ENCODE assay signal across 8 mouse cellular contexts in the genomic region with DNA sequence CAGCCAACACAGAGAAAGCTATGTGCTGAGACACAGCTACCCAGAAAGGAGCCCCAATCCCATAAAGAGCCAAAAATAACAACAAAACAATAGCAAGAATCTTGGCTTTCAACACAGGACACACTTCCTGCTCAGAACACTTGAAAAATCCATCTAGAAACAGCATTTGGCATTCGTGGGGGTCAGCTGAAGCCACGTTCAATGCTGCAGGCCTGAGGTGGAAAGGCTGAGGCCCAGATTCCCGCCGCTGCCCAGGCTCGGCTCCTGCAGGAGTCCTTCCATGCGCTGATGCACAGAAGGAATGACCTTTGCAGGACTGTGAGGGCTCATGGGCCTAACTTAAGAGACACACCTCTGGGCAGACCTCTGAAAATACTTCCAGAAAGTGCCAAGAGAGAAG.
DNase-seq lines count a peak whose midpoint lies in the region; ATAC-seq and TF ChIP-seq lines count a peak whose summit lies in the region.
"Had no signal": no experiment of that assay in that cellular context is flagged by ENCODE, and none has a peak within 500 bp of the region (broad histone marks: within the 10 kb centered on the region; RNA-seq: fewer than 3 reads in every experiment).

No protein-coding gene starts in this region.

- no peak overlapping the region for H3K4me3 ChIP-seq in layer of hippocampus, adult 2 months
- H3K4me3 ChIP-seq in embryonic facial prominence, embryonic 14.5 days (ENCODE audit: low read depth, low read length), result no peak overlapping the region
- no peak overlapping the region for H3K4me3 ChIP-seq in heart, embryonic 13.5 days
- H3K4me3 ChIP-seq in kidney, postnatal 0 days (replicated peaks; ENCODE audit: low read depth, low read length), result no peak overlapping the region

- DNase-seq in layer of hippocampus, adult 2 months (ENCODE audit: low spot score in 2 of 2), result no peak
- no peak for DNase-seq in layer of hippocampus, adult 9-10 months (ENCODE audit: low spot score)
- peak; percentile 44 for DNase-seq in embryonic facial prominence, embryonic 14.5 days (ENCODE audit: low spot score)
- DNase-seq in kidney, postnatal 0 days (ENCODE audit: low spot score), result peak; percentile 55
- no peak for DNase-seq in layer of hippocampus, adult 8-10 months (ENCODE audit: low spot score in 2 of 2)
- no peak for DNase-seq in layer of hippocampus, adult 11-12 months (ENCODE audit: low spot score)
- DNase-seq: layer of hippocampus, postnatal 36 days had no signal

- H3K36me3 ChIP-seq in embryonic facial prominence, embryonic 14.5 days (ENCODE audit: control insufficient read depth, insufficient read depth, low read length), result no peaks in the 10 kb centered on the region
- H3K36me3 ChIP-seq in heart, embryonic 13.5 days, result no peaks in the 10 kb centered on the region
- no peaks in the 10 kb centered on the region for H3K36me3 ChIP-seq in kidney, postnatal 0 days (ENCODE audit: insufficient read depth, low read length)

- no peaks in the 10 kb centered on the region for H3K9me3 ChIP-seq in embryonic facial prominence, embryonic 14.5 days (ENCODE audit: control insufficient read depth, low read length)
- H3K9me3 ChIP-seq in heart, embryonic 13.5 days, result no peaks in the 10 kb centered on the region
- no peaks in the 10 kb centered on the region for H3K9me3 ChIP-seq in kidney, postnatal 0 days (replicated peaks; ENCODE audit: low read length)

- H3K9ac ChIP-seq in embryonic facial prominence, embryonic 14.5 days (ENCODE audit: low read depth, low read length), result no peak overlapping the region
- H3K9ac ChIP-seq in heart, embryonic 13.5 days, result peak overlapping the region; percentile 47
- H3K9ac ChIP-seq in kidney, postnatal 0 days (ENCODE audit: low read depth, low read length), result no peak overlapping the region

- WGBS in embryonic facial prominence, embryonic 14.5 days, result 68% methylated on average over 6 of the region's 6 CpGs
- 43% methylated on average over 6 of the region's 6 CpGs for WGBS in heart, embryonic 13.5 days
- WGBS in kidney, postnatal 0 days, result 20% methylated on average over 6 of the region's 6 CpGs

- no peak for TF ChIP-seq CTCF in layer of hippocampus, adult 2 months (conservative IDR thresholded peaks at IDR 0.05)
- TF ChIP-seq CTCF in kidney, postnatal 0 days (IDR thresholded peaks at IDR 0.05; ENCODE audit: low read depth), result no peak

- H3K27me3 ChIP-seq in embryonic facial prominence, embryonic 14.5 days (replicated peaks; ENCODE audit: control insufficient read depth, insufficient read depth, low read length), result no peaks in the 10 kb centered on the region
- H3K27me3 ChIP-seq in heart, embryonic 13.5 days (replicated peaks), result no peaks in the 10 kb centered on the region
- H3K27me3 ChIP-seq in kidney, postnatal 0 days (ENCODE audit: insufficient read depth, low read length), result no peaks in the 10 kb centered on the region

- peak overlapping the region; percentile 83 for H3K27ac ChIP-seq in layer of hippocampus, adult 2 months
- no peak overlapping the region for H3K27ac ChIP-seq in embryonic facial prominence, embryonic 14.5 days (replicated peaks; ENCODE audit: low read depth, low read length)
- peak overlapping the region; percentile 83 for H3K27ac ChIP-seq in heart, embryonic 13.5 days (replicated peaks)
- H3K27ac ChIP-seq in kidney, postnatal 0 days, result peak overlapping the region; percentile 55

- peaks cover 9% of the 10 kb centered on the region for H3K4me1 ChIP-seq in embryonic facial prominence, embryonic 14.5 days (ENCODE audit: control insufficient read depth, insufficient read depth, low read length)
- H3K4me1 ChIP-seq in heart, embryonic 13.5 days, result peaks cover 52% of the 10 kb centered on the region
- H3K4me1 ChIP-seq in kidney, postnatal 0 days (replicated peaks; ENCODE audit: insufficient read depth, low read length), result peaks cover 11% of the 10 kb centered on the region; the same call in 1 of the 2 replicates

- no peak for ATAC-seq in embryonic facial prominence, embryonic 14.5 days (ENCODE audit: low read depth)
- no peak for ATAC-seq in heart, embryonic 13.5 days (ENCODE audit: extremely low read depth, insufficient number of reproducible peaks, low FRiP score, low TSS enrichment)
- ATAC-seq in kidney, postnatal 0 days (replicated peaks; ENCODE audit: low FRiP score, low read depth), result no peak

- no peak overlapping the region for H3K4me2 ChIP-seq in embryonic facial prominence, embryonic 14.5 days (ENCODE audit: low read depth, low read length)
- H3K4me2 ChIP-seq in heart, embryonic 13.5 days, result no peak overlapping the region
- no peak overlapping the region for H3K4me2 ChIP-seq in kidney, postnatal 0 days (ENCODE audit: low read length)

Comparison
In these comparisons a context has a peak if more than half of its experiments do, and no peak if none do; other contexts are left out.
1. DNase-seq: peak in embryonic facial prominence, embryonic 14.5 days (single experiment) and kidney, postnatal 0 days (single experiment); none in layer of hippocampus, adult 2 months (0 of 2), layer of hippocampus, adult 9-10 months (single experiment), layer of hippocampus, adult 8-10 months (0 of 2) and layer of hippocampus, adult 11-12 months (single experiment).